Mouse (Mus musculus): ENCODE data around the gene Mfap5.

DNA sequence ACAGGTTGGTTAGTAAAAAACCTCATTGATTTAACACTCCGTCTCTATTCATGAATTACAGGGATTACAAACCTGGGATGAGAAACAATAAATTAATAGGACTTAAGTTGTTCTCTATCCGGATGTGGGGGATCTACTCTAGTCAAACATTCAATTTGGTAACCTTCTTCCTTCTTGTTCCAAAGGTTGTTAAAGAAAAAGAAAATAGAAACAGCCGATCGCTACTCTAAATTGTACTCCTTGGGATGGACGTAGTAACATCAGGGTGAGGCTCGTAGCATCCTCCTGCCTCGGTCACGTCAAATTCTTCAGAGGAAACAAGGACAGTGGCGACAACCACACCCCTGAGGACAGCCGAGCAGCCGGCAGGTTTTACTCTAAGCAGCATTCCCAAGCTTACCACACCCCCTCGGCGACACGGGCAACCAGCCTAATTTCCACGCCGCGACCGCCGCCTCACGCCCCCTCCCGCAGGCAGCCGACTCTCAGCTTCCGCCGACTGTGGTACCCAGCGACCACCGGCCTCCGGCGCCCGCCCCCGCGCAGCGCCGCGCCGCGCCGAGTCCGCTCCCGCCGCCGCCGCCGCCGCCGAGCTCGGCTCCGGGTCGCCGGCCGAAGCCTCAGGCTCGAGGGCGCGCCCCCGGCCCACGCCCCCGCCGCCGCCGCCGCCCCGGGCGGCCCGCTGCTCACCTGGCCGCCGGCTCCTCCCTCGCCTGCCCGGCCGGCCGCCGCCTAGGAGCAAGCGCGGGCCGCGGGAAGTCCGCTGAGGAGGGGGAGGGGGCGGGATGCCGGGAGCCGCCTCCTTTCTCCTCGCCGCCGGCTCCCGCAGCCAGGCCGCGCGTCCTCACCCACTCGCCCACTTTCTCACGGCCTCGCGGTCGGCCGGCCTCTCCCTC lies 20.0 kb upstream of the Mfap5 start:
- TF ChIP-seq CTCF (IDR thresholded peaks at IDR 0.05; ENCODE audit: low read depth) (no peak), EP300 (optimal IDR thresholded peaks at IDR 0.05) (no peak)

Measured in stomach, postnatal 0 days (tissue).